9 mouse cellular contexts compared by ENCODE assay signal in the genomic region with DNA sequence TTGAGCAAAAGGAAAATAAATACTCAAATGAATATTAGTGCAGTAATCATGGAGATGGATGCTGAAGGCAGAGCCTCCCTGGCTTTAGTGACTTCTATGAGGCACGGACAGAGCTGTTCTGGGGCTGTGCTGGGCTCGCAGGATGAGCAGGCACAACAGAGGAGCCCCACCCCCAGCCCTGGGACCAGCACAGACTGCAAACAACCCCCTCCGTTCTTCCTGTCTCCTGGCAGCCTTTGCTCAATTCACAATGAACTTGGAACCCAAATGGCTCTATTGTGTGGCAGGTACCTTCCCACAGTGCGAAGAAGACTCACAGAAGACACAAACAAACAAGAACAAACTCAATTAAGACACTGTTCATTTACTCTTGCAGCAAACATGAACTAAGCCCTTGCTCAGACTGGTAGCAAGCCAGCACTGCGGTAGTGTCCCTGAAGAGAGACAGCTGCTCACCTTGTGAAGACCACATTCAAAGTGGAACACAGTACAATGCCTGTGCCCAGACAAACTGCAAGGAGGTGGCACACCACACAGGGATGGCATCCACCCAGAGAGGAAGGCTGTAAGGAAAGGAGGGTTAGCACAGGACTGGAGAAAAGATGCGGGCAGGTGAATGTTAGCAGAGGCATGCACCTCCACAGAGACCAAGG.
DNase-seq lines count a peak whose midpoint lies in the region; ATAC-seq lines count a peak whose summit lies in the region.
"Had no signal": no experiment of that assay in that cellular context is flagged by ENCODE, and none has a peak within 500 bp of the region (broad histone marks: within the 10 kb centered on the region; RNA-seq: fewer than 3 reads in every experiment).

No protein-coding gene starts in this region.

- ATAC-seq in hindbrain, embryonic 11.5 days (ENCODE audit: low FRiP score), result no peak
- peak; percentile 75 for ATAC-seq in liver, embryonic 16.5 days (ENCODE audit: low read depth)

- no peak overlapping the region for H3K9ac ChIP-seq in hindbrain, embryonic 11.5 days (ENCODE audit: low read depth, low read length)
- H3K9ac ChIP-seq in liver, embryonic 16.5 days (ENCODE audit: low read depth, low read length), result no peak overlapping the region
- H3K9ac ChIP-seq: heart, embryonic 15.5 days had no signal

- no peaks in the 10 kb centered on the region for H3K36me3 ChIP-seq in hindbrain, embryonic 10.5 days
- no peaks in the 10 kb centered on the region for H3K36me3 ChIP-seq in hindbrain, embryonic 11.5 days (ENCODE audit: control insufficient read depth, insufficient read depth, low read length)
- H3K36me3 ChIP-seq in liver, embryonic 16.5 days (ENCODE audit: control insufficient read depth, insufficient read depth), result no peaks in the 10 kb centered on the region
- H3K36me3 ChIP-seq: heart, embryonic 15.5 days had no signal

- 0 out of 2 replicates have a peak, but pooled peaks cover 11% of the 10 kb centered on the region for H3K27me3 ChIP-seq in hindbrain, embryonic 10.5 days (ENCODE audit: insufficient read depth, poor library complexity, severe bottlenecking)
- H3K27me3 ChIP-seq in hindbrain, embryonic 11.5 days (ENCODE audit: control insufficient read depth, insufficient read depth, low read length), result no peaks in the 10 kb centered on the region
- H3K27me3 ChIP-seq in liver, embryonic 16.5 days (ENCODE audit: control insufficient read depth, insufficient read depth, low read depth, low read length), result no peaks in the 10 kb centered on the region
- H3K27me3 ChIP-seq: heart, embryonic 15.5 days had no signal

- H3K4me1 ChIP-seq in hindbrain, embryonic 10.5 days (replicated peaks), result peaks cover 67% of the 10 kb centered on the region
- H3K4me1 ChIP-seq in hindbrain, embryonic 11.5 days (replicated peaks; ENCODE audit: control insufficient read depth, insufficient read depth, low read length), result peaks cover 8% of the 10 kb centered on the region; the same call in 1 of the 2 replicates
- peaks cover 3% of the 10 kb centered on the region for H3K4me1 ChIP-seq in liver, embryonic 16.5 days (ENCODE audit: control insufficient read depth, low read depth, low read length)

- DNase-seq in hindbrain, embryonic 10.5 days (ENCODE audit: low spot score), result no peak
- no peak for DNase-seq in hindbrain, embryonic 11.5 days (ENCODE audit: low spot score)
- DNase-seq in R1 (ENCODE audit: low read depth, low spot score), result peak; percentile 60
- DNase-seq in cerebellum, postnatal 10 days, result peak; percentile 70 to 77
- no peak for DNase-seq in urinary bladder, adult 18-20 months (ENCODE audit: low spot score in 2 of 2)
- DNase-seq in frontal cortex, postnatal 25 days (ENCODE audit: low spot score in 2 of 2), result no peak
- DNase-seq in spleen, postnatal 36 days (ENCODE audit: low spot score in 2 of 2), result no peak

- WGBS in hindbrain, embryonic 10.5 days, result 34% methylated on average over 6 of the region's 6 CpGs
- WGBS in hindbrain, embryonic 11.5 days, result 33% methylated on average over 6 of the region's 6 CpGs
- 38% methylated on average over 6 of the region's 6 CpGs for WGBS in liver, embryonic 16.5 days (ENCODE audit: insufficient replicate concordance)

- no peak overlapping the region for H3K4me3 ChIP-seq in hindbrain, embryonic 10.5 days
- H3K4me3 ChIP-seq in hindbrain, embryonic 11.5 days (ENCODE audit: low read depth, low read length), result no peak overlapping the region
- no peak overlapping the region for H3K4me3 ChIP-seq in liver, embryonic 16.5 days (ENCODE audit: low read depth, low read length)
- H3K4me3 ChIP-seq: heart, embryonic 15.5 days had no signal

- peak overlapping the region; percentile 77 for H3K27ac ChIP-seq in hindbrain, embryonic 10.5 days
- no peak overlapping the region for H3K27ac ChIP-seq in hindbrain, embryonic 11.5 days (ENCODE audit: low read depth, low read length)
- H3K27ac ChIP-seq in liver, embryonic 16.5 days (ENCODE audit: low read length), result no peak overlapping the region
- H3K27ac ChIP-seq: heart, embryonic 15.5 days had no signal

- no peak overlapping the region for H3K4me2 ChIP-seq in hindbrain, embryonic 11.5 days (replicated peaks; ENCODE audit: low read depth, low read length)
- H3K4me2 ChIP-seq in liver, embryonic 16.5 days (ENCODE audit: low read depth, low read length), result no peak overlapping the region
- H3K4me2 ChIP-seq: heart, embryonic 15.5 days had no signal

- H3K9me3 ChIP-seq in hindbrain, embryonic 10.5 days, result no peaks in the 10 kb centered on the region
- no peaks in the 10 kb centered on the region for H3K9me3 ChIP-seq in hindbrain, embryonic 11.5 days (ENCODE audit: control insufficient read depth, low read length)
- H3K9me3 ChIP-seq in liver, embryonic 16.5 days (replicated peaks; ENCODE audit: control insufficient read depth, low read length), result no peaks in the 10 kb centered on the region
- H3K9me3 ChIP-seq: heart, embryonic 15.5 days had no signal

Comparison
In these comparisons a context has a peak if more than half of its experiments do, and no peak if none do; other contexts are left out.
1. DNase-seq: peak in R1 (single experiment) and cerebellum, postnatal 10 days (2 of 2); none in hindbrain, embryonic 10.5 days (single experiment), hindbrain, embryonic 11.5 days (single experiment), urinary bladder, adult 18-20 months (0 of 2), frontal cortex, postnatal 25 days (0 of 2) and spleen, postnatal 36 days (0 of 2).